Mouse (Mus musculus) right cerebral cortex, postnatal 36 days (tissue): Measurements from ENCODE around the gene Ctsw.
"Not testable (repeated sequence)": the region's sequence is repeated elsewhere in the genome, so short reads cannot be mapped to it uniquely, and the experiment has no call there.

ENCODE experiments used
- DNase-seq, 2 experiments: peaks; one replicate each; pipeline ENCODE4 v3.0.0; 2022; ENCODE audit warnings: low spot score in 2 of 2, mixed read lengths in 1 of 2

The Ctsw gene

DNA sequence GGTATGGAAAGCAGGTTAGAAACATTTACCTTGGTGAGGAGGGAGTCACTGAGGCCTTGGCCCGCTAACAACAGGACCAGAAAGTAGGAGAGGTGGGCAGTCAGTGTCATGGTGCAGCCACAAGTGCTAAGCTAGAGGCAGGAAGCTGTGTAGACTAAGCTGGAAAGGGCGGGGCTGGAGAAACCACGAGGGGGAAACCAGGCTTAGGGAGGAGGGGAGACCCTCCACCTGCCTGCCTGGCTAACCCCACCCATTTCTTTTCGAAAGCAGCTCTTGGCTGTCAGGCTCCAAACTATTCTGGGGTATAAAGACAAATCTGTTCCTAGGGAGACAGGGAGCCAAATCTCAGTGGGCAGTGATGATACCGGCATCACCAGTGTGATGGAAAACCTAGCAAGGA is at the start of gene Ctsw:
Gene Ctsw, minus strand, starts transcription at position 134 of the 400 bp plus-strand sequence.
- no peak for DNase-seq

- DNase-seq, result no peak
Observed at GRCm38 (mm10) chr19:5516906-5517505, 48.7 kb upstream of the Ctsw start.

GRCm38 (mm10) chr19:5515840-5516777 is 47.8 kb upstream of the Ctsw start:
- DNase-seq, result no peak

- no peak for DNase-seq
Observed at GRCm38 (mm10) chr19:5513005-5513349, 44.7 kb upstream of the Ctsw start.

GRCm38 (mm10) chr19:5512091-5513004 is 44.0 kb upstream of the Ctsw start:
- no peak for DNase-seq

DNA sequence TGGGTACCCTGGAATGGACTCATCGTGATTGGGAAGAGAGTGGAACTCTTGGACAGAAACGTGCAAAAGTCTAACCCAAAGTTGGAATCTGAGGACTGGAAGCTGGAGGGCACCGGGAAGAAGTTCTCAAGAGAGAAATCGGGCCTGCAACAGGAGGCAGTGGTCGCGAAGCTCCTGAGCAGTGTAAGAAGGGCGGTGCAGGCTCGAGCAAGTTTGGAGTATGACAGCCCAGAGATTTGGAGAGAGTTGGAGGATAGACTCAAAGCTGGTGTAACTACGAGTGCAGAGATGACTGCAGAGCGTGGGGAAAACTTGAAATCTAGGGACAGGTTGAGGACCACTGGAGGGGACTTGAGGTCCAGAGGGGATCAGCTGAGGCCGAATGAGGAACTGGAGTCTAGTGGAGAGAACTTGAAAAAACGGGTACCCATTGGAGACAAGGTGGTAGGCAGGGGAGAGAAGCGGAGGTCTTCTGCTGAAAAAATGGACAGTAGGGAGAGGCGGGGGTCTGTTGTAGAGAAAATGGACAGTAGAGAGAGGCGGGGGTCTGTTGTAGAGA is 42.8 kb upstream of the Ctsw start:
- DNase-seq, result no peak

GRCm38 (mm10) chr19:5510031-5511026 is 42.0 kb upstream of the Ctsw start, which contains the start of gene Snx32:
Snx32 (minus strand) TSS chr19:5510538.
- peak; percentile 99 for DNase-seq

DNA sequence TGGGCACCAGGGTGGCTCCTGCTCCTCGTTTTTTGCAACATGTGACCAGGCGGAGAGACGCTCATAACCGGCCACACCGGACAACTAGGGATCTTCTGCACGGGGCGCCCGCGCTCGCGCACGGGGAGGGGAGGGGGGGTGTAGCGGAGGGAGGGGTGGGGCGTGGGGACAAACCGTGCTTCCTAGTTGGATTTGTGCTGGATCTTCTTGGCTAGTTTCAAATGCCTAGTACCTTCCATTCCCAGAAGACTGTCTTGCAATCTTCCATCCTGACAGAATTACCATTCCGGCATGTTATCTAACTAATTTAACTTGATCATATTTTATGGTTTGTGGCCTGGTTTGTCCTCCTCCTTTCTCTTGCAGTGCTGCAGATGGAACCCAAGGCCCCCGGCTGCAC is 35.4 kb upstream of the Ctsw start, which contains the start of gene 1700020D05Rik:
Gene 1700020D05Rik, minus strand, starts transcription at position 101 of the 400 bp plus-strand sequence.
- DNase-seq, result no peak

DNA sequence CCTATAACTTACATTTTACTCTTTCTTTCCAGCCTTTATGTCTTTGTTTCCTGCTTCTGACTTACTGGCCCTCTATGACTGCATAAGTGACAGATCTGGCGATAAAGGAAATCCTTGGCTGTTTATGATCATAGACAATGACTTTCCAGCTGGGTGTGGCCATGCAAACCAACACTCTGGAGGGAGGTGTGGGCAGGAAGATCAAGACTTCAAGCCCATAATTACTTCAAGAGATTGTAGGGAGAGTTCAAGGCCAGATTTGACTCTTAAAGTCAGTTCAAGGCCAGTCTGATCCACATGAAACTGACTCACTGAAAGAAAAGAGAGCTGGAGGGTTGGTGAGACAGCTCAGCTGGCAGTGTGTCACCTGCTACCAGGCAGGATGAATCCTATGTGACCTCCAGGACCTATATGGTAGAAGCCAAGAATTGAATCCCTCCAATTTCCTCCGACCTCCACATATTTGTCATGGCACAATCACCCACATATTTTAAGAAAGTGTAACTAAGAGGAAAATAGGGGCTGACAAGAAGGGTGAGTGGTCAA is 32.1 kb upstream of the Ctsw start:
- DNase-seq, result no peak

DNA sequence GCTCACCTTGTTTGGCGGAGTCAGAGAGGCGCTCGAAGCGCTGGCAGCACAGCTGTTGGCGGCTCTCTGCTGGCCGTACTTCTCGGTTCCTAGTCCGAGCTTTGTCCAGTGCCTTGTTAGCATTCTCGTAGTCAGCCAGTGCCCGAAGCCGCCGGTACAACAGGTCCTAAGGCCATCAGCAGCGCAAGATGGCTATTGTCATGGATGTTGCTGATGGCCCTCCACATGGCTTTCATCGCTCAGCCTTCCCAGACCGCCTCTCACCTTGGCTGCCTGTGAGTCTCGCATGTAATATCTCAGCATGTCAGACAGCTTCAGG is 27.7 kb upstream of the Ctsw start:
- DNase-seq, result no peak

DNA sequence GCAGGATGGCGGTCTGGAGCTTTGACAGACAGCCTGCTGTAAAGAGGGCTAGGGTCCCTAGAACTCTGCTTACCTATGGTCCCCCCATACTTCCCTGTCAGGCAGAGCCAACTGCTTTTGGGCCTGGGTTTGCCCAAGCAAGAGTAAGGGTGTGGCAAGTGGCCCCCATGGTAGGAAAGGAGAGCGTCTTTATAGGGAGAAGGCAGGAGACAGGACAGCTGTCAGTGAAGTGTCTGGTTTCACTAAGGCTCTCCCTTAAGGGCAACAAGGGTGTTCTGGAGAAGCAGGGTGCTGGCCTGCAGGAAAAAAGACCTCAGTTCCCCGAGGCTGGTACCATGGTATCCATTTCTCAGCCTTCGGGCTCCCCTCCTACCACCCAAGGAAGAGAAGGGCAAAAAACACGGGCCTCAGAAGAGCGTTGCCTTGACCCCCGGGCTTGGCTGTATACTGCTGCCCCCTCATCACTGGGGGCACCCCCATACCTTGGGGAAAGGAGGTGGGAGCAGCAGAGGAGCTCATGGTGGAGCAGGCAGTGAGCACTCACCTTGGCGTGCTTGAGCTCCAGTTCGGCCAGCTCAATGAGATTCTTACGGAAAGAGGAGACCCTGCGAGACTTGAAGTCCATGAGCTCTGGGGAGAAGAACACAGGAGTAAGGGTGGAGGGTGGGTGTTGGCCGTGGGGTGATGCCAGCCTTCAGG is 27.2 kb upstream of the Ctsw start:
- DNase-seq, result no peak

- no peak for DNase-seq
Observed at GRCm38 (mm10) chr19:5494314-5494713, 26.0 kb upstream of the Ctsw start.

GRCm38 (mm10) chr19:5493301-5493721 is 25.0 kb upstream of the Ctsw start:
- not testable (repeated sequence) for DNase-seq

DNA sequence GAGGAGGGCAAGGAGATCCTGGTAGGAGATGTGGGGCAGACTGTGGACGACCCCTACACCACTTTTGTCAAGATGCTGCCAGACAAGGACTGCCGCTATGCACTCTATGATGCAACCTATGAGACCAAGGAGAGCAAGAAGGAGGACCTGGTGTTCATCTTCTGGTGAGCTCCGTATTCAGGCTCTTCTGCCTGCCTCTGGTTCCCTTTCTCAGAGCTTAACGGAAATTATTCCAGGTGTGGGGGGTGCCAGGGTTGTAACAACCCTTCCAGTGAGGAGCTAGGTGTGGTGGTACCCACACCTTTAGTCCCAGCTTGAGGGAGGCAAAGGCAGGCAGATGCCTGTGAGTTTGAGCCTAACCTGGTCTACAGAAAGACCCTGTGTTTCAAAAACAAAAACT is 24.3 kb upstream of the Ctsw start:
- no peak for DNase-seq

- peak; percentile 73 to 82 for DNase-seq
Observed at GRCm38 (mm10) chr19:5490898-5491708, 22.8 kb upstream of the Ctsw start.

DNA sequence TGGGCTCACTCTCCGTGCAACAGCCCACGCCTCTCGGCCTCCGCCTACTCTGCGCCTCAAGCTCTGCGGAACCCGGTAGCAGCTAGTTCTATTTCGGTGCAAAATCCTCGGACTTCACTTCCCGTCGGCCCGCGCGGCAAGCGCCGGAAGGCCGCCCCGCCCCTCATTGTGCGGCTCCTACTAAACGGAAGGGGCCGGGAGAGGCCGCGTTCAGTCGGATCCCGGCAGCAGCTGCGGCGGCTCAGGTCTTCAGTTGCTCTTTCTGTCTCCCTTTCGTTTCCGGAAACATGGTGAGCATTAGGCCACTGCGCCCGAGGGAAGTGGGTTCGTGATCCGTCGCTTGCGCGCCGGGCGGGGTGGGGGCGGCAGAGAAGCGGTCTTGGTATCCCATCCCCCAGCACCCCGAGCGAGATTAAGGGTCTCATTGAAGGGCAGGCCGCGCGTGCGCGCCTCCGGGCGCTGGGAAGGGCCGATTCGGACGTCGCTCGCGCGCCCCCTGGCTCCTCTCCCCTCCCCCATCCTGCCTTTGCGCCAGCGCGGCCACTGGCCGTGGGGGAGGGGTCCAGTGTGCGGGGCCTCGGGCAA is 22.1 kb upstream of the Ctsw start, which contains the start of gene Cfl1:
Gene Cfl1, plus strand, starts transcription at position 143 of the 585 bp plus-strand sequence.
- peak; percentile 95 to 96 for DNase-seq

DNA sequence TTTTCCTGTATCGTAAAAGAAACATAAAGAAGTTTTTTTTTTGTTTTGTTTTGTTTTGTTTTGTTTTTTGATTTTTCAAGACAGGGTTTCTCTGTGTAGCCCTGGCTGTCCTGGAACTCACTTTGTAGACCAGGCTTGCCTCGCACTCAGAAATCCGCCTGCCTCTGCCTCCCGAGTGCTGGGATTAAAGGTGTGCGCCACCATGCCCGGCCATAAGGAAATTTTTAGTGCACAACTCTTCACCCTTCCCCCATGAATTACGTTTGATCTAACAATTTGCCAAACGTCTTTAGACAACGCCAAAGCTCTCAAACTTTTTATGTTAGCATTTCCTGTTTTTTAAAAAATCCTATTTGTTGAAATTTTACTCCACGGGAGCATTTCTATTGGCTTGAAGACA is 21.4 kb upstream of the Ctsw start:
- not testable (repeated sequence) for DNase-seq
